Mouse (Mus musculus) kidney, embryonic 14.5 days (tissue): ENCODE measurements around the gene Pdzrn3. TPM values are rescaled to one million over a fixed set of nuclear protein-coding genes. Genes with fewer than 3 reads are reported as not detected.

Experiments used
- ATAC-seq: fragments of 200-750 bp; cut with Nextera tagmentation; 2 replicates; pipeline ENCODE4 v1.8.0; 2017; ENCODE audit warnings: moderate number of reproducible peaks, mild to moderate bottlenecking, moderate TSS enrichment, moderate library complexity; ENCODE audit not compliant: low FRiP score, low TSS enrichment
- H3K27ac ChIP-seq: fragments of 300-500 bp; sonication (generic); 2 replicates; pipeline ENCODE4 v1.5.1; 2014; ENCODE audit warnings: low read depth, mild to moderate bottlenecking, low read length, moderate library complexity, mixed read lengths
- H3K27me3 ChIP-seq: fragments of 300-500 bp; sonication (generic); 2 replicates; pipeline ENCODE4 v1.6.1; 2014; ENCODE audit warnings: mild to moderate bottlenecking, low read length; ENCODE audit not compliant: control insufficient read depth, insufficient read depth
- H3K36me3 ChIP-seq: fragments of 300-500 bp; sonication (generic); 2 replicates; pipeline ENCODE4 v1.6.1; 2014; ENCODE audit warnings: low read length, mixed read lengths; ENCODE audit not compliant: control insufficient read depth, insufficient read depth
- H3K4me1 ChIP-seq: fragments of 300-500 bp; sonication (generic); 2 replicates; pipeline ENCODE4 v1.6.1; 2014; ENCODE audit warnings: low read length, mixed read lengths; ENCODE audit not compliant: control insufficient read depth, insufficient read depth
- H3K4me2 ChIP-seq: fragments of 300-500 bp; sonication (generic); replicated peaks from 2 replicates; pipeline ENCODE4 v1.6.1; 2014; ENCODE audit warnings: low read depth, mild to moderate bottlenecking, low read length
- H3K4me3 ChIP-seq: fragments of 300-500 bp; sonication (generic); 2 replicates; pipeline ENCODE4 v1.5.1; 2014; ENCODE audit warnings: mild to moderate bottlenecking, low read length
- H3K9ac ChIP-seq: fragments of 300-500 bp; sonication (generic); 2 replicates; pipeline ENCODE4 v1.6.1; 2014; ENCODE audit warnings: low read depth, mild to moderate bottlenecking, low read length, moderate library complexity
- H3K9me3 ChIP-seq: fragments of 300-500 bp; sonication (generic); 2 replicates; pipeline ENCODE4 v1.6.1; 2016; ENCODE audit warnings: low read length; ENCODE audit not compliant: control insufficient read depth
- WGBS: fragments of 180-500 bp; shearing (Covaris S2); extraction: QIAGEN DNeasy Blood & Tissue Kit; methylation state at CpG from one replicate; pipeline ENCODE4 v1.1.7; 2014; 5-methylcytosine and 5-hydroxymethylcytosine counted together
- polyA plus RNA-seq: library from polyadenylated mRNA; unstranded; fragments of >200 nt; fragmentation: Nextera tagmentation; extraction: Ambion mirVana; gene quantifications from 2 replicates; pipeline ENCODE4 v1.2.1, GENCODE M21; 2014

The Pdzrn3 gene
- polyA plus RNA-seq, 1 experiment from 2014 or later, result 12.1 TPM

DNA sequence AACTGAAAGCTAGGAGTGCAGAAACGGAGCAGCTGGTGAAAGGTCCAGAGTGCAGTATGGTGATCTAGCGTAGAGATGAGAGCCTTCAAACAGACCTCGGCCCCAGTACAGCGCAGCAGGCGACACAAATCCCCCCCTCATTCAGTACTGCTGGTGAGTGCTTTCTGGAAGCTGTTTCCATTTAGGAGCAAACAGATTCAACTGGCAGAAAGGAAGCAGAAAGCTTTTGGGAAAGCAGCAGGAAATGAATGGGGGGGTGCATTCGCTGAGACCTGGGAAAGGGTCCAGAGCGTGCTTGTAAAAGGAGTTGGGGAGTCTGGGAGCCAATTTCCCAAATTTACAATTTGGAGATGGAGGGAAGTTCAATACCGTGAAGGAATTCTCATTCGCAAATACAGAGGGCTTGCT is 96.9 kb downstream of the Pdzrn3 start:
- no peak overlapping the region for H3K27ac ChIP-seq
- no peaks in the 10 kb centered on the region; the same call in 1 of the 2 replicates for H3K36me3 ChIP-seq
- peaks cover 24% of the 10 kb centered on the region for H3K4me1 ChIP-seq
- H3K4me3 ChIP-seq, result no peak overlapping the region
- no peak for ATAC-seq
- WGBS, result 43% methylated on average over 9 of the region's 9 CpGs
- H3K4me2 ChIP-seq, result no peak overlapping the region
- H3K27me3 ChIP-seq, result no peaks in the 10 kb centered on the region
- no peak overlapping the region for H3K9ac ChIP-seq
- H3K9me3 ChIP-seq, result no peaks in the 10 kb centered on the region

GRCm38 (mm10) chr6:101278286-101278932 is 99.3 kb downstream of the Pdzrn3 start:
- Histone ChIP-seq H3K27ac (no peak overlapping the region), H3K4me3 (no peak overlapping the region), H3K9ac (no peak overlapping the region), H3K4me2 (no peak overlapping the region), H3K9me3 (no peaks in the 10 kb centered on the region), H3K27me3 (no peaks in the 10 kb centered on the region), H3K36me3 (no peaks in the 10 kb centered on the region; the same call in 1 of the 2 replicates), H3K4me1 (peaks cover 14% of the 10 kb centered on the region)
- ATAC-seq, result no peak; the same call in 1 of the 2 replicates
- 68% methylated on average over 13 of the region's 13 CpGs for WGBS

GRCm38 (mm10) chr6:101276261-101276660 is 101.4 kb downstream of the Pdzrn3 start:
- Histone ChIP-seq H3K9me3 (no peaks in the 10 kb centered on the region), H3K4me2 (no peak overlapping the region), H3K9ac (no peak overlapping the region), H3K27me3 (no peaks in the 10 kb centered on the region), H3K27ac (no peak overlapping the region), H3K4me3 (no peak overlapping the region), H3K36me3 (no peaks in the 10 kb centered on the region; the same call in 1 of the 2 replicates), H3K4me1 (peaks cover 18% of the 10 kb centered on the region)
- ATAC-seq, result no peak
- 79% methylated on average over 8 of the region's 8 CpGs for WGBS

GRCm38 (mm10) chr6:101275806-101276205 is 101.9 kb downstream of the Pdzrn3 start:
- H3K27me3 ChIP-seq, result no peaks in the 10 kb centered on the region
- no peak overlapping the region for H3K4me3 ChIP-seq
- H3K9me3 ChIP-seq, result no peaks in the 10 kb centered on the region
- H3K4me1 ChIP-seq, result peaks cover 21% of the 10 kb centered on the region
- H3K4me2 ChIP-seq, result no peak overlapping the region
- WGBS, result 79% methylated on average over 3 of the region's 3 CpGs
- no peak overlapping the region for H3K9ac ChIP-seq
- no peak overlapping the region for H3K27ac ChIP-seq
- no peak for ATAC-seq
- H3K36me3 ChIP-seq, result no peaks in the 10 kb centered on the region; the same call in 1 of the 2 replicates

DNA sequence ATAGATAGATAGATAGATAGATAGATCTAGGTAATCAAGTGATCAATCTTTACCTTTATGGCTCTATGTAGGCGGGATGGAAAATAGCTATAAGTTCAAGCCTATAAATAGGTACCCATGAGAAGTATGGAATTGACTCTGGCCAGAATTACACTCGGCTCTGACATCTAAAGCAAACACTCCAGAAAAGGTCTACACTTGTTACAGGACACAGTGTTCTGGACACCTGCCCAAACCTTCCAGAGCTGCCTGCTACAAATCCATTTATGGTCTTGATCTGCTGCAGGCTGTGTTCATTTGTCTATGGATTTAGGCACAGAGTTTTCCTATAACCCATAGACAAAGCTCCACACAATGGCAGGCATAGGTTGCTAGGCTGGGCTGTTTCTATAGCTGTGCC is 102.9 kb downstream of the Pdzrn3 start:
- Histone ChIP-seq H3K4me2 (no peak overlapping the region), H3K27me3 (no peaks in the 10 kb centered on the region), H3K4me3 (no peak overlapping the region), H3K27ac (no peak overlapping the region), H3K36me3 (no peaks in the 10 kb centered on the region; the same call in 1 of the 2 replicates), H3K9ac (no peak overlapping the region), H3K4me1 (peaks cover 28% of the 10 kb centered on the region), H3K9me3 (no peaks in the 10 kb centered on the region)
- WGBS, result 72% methylated on average over 2 of the region's 2 CpGs
- ATAC-seq, result no peak

- no peaks in the 10 kb centered on the region; the same call in 1 of the 2 replicates for H3K36me3 ChIP-seq
- H3K9me3 ChIP-seq, result no peaks in the 10 kb centered on the region
- H3K4me3 ChIP-seq, result no peak overlapping the region
- no peak overlapping the region for H3K9ac ChIP-seq
- H3K27ac ChIP-seq, result no peak overlapping the region
- H3K27me3 ChIP-seq, result no peaks in the 10 kb centered on the region
- ATAC-seq, result no peak
- H3K4me1 ChIP-seq, result peaks cover 31% of the 10 kb centered on the region
- peak overlapping the region; percentile 28; the same call in 1 of the 2 replicates for H3K4me2 ChIP-seq
- WGBS, result 26% methylated on average over 4 of the region's 4 CpGs
Observed at GRCm38 (mm10) chr6:101272256-101272655, 105.4 kb downstream of the Pdzrn3 start.

- H3K27ac ChIP-seq, result no peak overlapping the region
- WGBS, result 15% methylated on average over 15 of the region's 15 CpGs
- H3K27me3 ChIP-seq, result no peaks in the 10 kb centered on the region
- H3K9me3 ChIP-seq, result no peaks in the 10 kb centered on the region
- peak overlapping the region; percentile 28; the same call in 1 of the 2 replicates for H3K4me2 ChIP-seq
- H3K36me3 ChIP-seq, result no peaks in the 10 kb centered on the region
- H3K4me3 ChIP-seq, result no peak overlapping the region
- peaks cover 31% of the 10 kb centered on the region for H3K4me1 ChIP-seq
- no peak overlapping the region for H3K9ac ChIP-seq
- ATAC-seq, result peak; percentile 53
Observed at GRCm38 (mm10) chr6:101271378-101272135, 106.1 kb downstream of the Pdzrn3 start.

GRCm38 (mm10) chr6:101270095-101270826 is 107.4 kb downstream of the Pdzrn3 start:
- Histone ChIP-seq H3K9me3 (no peaks in the 10 kb centered on the region), H3K4me2 (no peak overlapping the region), H3K27ac (no peak overlapping the region), H3K27me3 (no peaks in the 10 kb centered on the region), H3K9ac (no peak overlapping the region), H3K36me3 (no peaks in the 10 kb centered on the region), H3K4me1 (peaks cover 33% of the 10 kb centered on the region), H3K4me3 (no peak overlapping the region)
- WGBS, result 35% methylated on average over 7 of the region's 7 CpGs
- ATAC-seq, result no peak; the same call in 1 of the 2 replicates
